Mouse (Mus musculus) stomach, postnatal 0 days (tissue): ENCODE measurements around the gene Klhdc9. TPM values are rescaled to one million over a fixed set of nuclear protein-coding genes. Genes with fewer than 3 reads are reported as not detected.

Source experiments
- ATAC-seq: fragments of 200-750 bp; cut with Nextera tagmentation; 2 replicates; pipeline ENCODE4 v1.8.0; 2017; ENCODE audit not compliant: low FRiP score, low TSS enrichment
- DNase-seq: peaks from one replicate; pipeline ENCODE4 v3.0.0-alpha.2; 2016; ENCODE audit warnings: low spot score
- H3K27ac ChIP-seq: fragments of 300-500 bp; sonication (generic); replicated peaks from 2 replicates; pipeline ENCODE4 v1.5.1; 2014; ENCODE audit warnings: mild to moderate bottlenecking, control low read depth
- H3K27me3 ChIP-seq: fragments of 300-500 bp; sonication (generic); 2 replicates; pipeline ENCODE4 v1.6.1; 2014; ENCODE audit warnings: low read length; ENCODE audit not compliant: control insufficient read depth, insufficient read depth
- H3K36me3 ChIP-seq: fragments of 300-500 bp; sonication (generic); 2 replicates; pipeline ENCODE4 v1.6.1; 2014; ENCODE audit warnings: low read length, mixed read lengths; ENCODE audit not compliant: control insufficient read depth, insufficient read depth
- H3K4me1 ChIP-seq: fragments of 300-500 bp; sonication (generic); replicated peaks from 2 replicates; pipeline ENCODE4 v1.6.1; 2014; ENCODE audit warnings: antibody characterized with exemption; ENCODE audit not compliant: control insufficient read depth, insufficient read depth
- H3K4me2 ChIP-seq: fragments of 300-500 bp; sonication (generic); replicated peaks from 2 replicates; pipeline ENCODE4 v1.6.1; 2014; ENCODE audit warnings: low read depth, mild to moderate bottlenecking, control low read depth, moderate library complexity
- H3K4me3 ChIP-seq: fragments of 300-500 bp; sonication (generic); 2 replicates; pipeline ENCODE4 v1.5.1; 2014; ENCODE audit warnings: low read depth, low read length, control low read depth
- H3K9ac ChIP-seq: fragments of 300-500 bp; sonication (generic); 2 replicates; pipeline ENCODE4 v1.6.1; 2014; ENCODE audit warnings: mild to moderate bottlenecking, low read length, control low read depth, mixed read lengths
- H3K9me3 ChIP-seq: fragments of 300-500 bp; sonication (generic); 2 replicates; pipeline ENCODE4 v1.6.1; 2016; ENCODE audit warnings: low read length; ENCODE audit not compliant: control insufficient read depth
- CTCF ChIP-seq: IDR thresholded peaks from 2 replicates; pipeline ENCODE4 v1.5.1; 2016; ENCODE audit warnings: antibody characterized with exemption, low read depth, mild to moderate bottlenecking, moderate library complexity
- EP300 ChIP-seq: optimal IDR thresholded peaks from 2 replicates; pipeline ENCODE3; 2016; ENCODE audit warnings: antibody characterized with exemption
- WGBS: fragments of 180-500 bp; shearing (Covaris S2); extraction: QIAGEN DNeasy Blood & Tissue Kit; methylation state at CpG from one replicate; pipeline ENCODE4 v1.1.7; 2014; 5-methylcytosine and 5-hydroxymethylcytosine counted together
- polyA plus RNA-seq: library from polyadenylated mRNA; unstranded; fragments of >200 nt; fragmentation: Nextera tagmentation; extraction: Ambion mirVana; gene quantifications from 2 replicates; pipeline ENCODE4 v1.2.1, GENCODE M21; 2015

Gene Klhdc9
- polyA plus RNA-seq, 1 experiment from 2014 or later, result 0.86 TPM

DNA sequence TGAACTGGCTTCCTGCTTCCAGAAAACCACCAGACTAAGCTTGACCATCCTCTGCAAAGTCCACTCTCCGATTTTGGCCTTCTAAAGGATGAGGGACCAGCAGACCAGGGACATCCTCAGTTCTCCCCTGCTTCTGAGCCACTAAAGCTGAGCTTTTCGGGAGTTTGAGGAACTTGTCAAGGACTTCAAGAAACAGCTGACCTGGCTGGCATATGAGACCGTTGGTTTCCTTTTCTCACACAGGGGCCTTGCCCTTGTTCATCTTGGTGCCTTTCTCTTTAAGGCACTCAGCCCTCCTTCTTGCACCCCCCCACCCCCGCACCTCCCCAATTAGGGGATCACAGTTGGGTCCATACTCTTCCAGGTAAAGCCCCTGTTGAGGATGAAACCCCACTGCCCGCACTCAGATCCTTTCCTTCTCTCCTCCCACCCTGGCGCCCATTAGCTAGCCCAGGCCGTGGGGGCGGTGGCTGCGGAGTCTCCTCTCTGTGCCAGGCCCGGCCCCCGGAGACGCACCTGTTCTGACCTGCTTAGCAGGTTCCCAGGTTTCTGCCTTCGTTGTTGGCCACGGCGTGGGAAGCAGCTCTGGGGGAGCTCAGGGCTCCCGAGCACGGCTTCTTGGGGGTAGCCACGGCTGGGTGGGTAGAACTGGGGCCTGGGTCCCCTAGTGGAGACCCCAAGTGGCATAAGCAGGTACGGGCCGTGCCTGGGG, 9.4 kb upstream of the Klhdc9 start, which contains the start of gene Nectin4:
Gene Nectin4, plus strand, starts transcription at position 255 of the 712 bp plus-strand sequence.
- H3K9me3 ChIP-seq, result no peaks in the 10 kb centered on the region
- ATAC-seq (peak; percentile 83), DNase-seq (peak; percentile 90)
- no peaks in the 10 kb centered on the region for H3K36me3 ChIP-seq
- peak within 1 kb of the TSS; percentile 66 for H3K9ac ChIP-seq
- H3K4me3 ChIP-seq, result peak within 1 kb of the TSS; percentile 35
- H3K27ac ChIP-seq, result peak within 1 kb of the TSS; percentile 91
- H3K4me1 ChIP-seq, result 0 out of 2 replicates have a peak, but pooled peaks cover 7% of the 10 kb centered on the region
- no peaks in the 10 kb centered on the region for H3K27me3 ChIP-seq
- peak within 1 kb of the TSS; percentile 51 for H3K4me2 ChIP-seq
- no peak for TF ChIP-seq EP300
- WGBS, result 32% methylated on average over 20 of the region's 20 CpGs

DNA sequence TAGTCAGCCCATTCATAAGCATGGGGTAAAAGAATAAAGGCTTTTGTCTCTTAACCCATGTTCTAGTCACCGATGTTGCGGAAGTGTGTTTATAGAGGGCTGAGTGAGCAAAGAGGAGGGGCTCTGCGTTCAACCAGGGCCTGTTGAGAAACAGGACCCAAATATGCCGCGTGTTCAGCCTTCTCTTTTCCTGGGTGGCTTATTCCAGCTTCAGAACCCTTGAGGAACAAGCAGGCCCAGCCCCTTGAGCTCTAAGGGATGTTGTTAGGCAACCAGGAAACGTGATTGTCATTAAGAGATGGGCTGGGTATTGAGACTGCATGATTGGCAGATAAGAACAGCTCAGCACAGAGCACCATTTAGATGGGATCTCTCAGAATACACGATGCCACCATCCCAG, 5.3 kb upstream of the Klhdc9 start:
- H3K9ac ChIP-seq, result no peak overlapping the region
- H3K9me3 ChIP-seq, result no peaks in the 10 kb centered on the region
- ATAC-seq (no peak), DNase-seq (no peak)
- H3K4me1 ChIP-seq, result no peaks in the 10 kb centered on the region
- no peak for TF ChIP-seq EP300
- no peak for TF ChIP-seq CTCF
- whole genome bisulfite sequencing, result 47% methylated on average over 7 of the region's 7 CpGs
- no peak overlapping the region for H3K4me2 ChIP-seq
- no peaks in the 10 kb centered on the region for H3K36me3 ChIP-seq
- no peaks in the 10 kb centered on the region for H3K27me3 ChIP-seq
- peak overlapping the region; percentile 56; the same call in 1 of the 2 replicates for H3K27ac ChIP-seq
- no peak overlapping the region for H3K4me3 ChIP-seq

DNA sequence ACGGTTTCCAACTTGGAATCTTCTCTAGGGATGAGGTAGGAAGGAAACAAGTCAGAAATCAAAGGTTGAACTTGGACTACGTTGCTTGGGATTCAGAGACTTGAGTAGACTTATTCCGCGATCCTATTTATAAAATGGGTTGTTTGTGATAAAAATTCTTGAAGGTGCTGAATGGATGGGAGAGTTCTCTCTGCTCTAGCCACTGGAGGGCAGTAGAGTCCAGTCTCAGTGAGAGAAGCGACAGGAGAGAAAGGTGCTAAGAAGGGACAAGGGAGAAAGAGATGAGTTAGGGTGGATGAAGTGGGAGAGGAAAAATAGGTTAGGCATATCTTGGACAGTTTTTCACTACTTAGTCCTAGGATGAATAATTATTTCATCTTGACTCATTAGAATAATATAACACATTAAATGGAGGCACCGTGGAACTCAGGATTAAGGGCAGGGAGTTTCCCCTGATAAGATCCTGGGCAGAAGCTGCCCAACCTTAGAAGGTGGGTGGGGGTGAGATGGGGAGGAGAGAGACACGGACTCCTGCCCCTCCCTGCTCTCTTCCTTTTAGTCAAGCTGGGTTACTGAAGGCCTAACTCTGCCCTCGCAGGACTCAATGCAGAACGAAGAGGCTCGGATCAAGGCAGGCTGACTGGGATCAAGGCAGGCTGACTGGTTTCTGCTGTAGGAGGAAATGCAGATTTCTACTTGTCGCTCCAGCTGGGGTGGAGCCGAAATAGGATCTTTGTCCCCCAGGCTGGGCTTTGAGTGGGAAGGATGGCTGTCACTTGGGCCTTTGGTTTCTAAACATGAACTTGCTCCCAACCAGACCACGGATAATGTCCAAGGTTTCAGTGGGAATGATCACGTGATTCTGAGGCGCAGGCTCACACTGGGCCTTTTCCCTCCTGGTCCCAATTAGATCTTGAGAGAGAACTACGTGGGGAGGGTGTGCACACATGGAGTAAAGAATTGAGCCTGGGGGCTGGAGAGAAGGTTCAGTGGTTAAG, 807 bp upstream of the Klhdc9 start:
- DNase-seq, result peak; percentile 76

DNA sequence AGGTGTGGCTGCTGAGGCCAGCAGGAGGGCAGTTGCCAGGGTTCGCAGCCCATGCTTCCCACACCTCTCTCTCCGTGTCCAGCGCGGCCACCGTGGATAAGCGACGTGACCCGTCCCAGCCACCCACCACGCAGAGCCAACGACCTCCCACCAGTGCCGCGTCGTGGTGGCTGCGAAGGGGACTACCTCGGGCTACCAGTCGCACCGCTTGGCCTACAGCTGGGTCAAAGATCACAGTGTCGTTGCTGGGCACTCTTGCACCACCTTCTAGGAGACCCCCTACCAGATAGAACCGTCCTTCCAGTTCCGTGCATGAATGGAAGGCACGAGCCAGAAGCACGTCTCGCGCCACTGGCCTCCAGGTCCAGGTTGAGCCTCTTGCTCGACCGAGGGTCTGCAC, 345 bp downstream of the Klhdc9 start:
- peak overlapping the region; percentile 60 for H3K4me2 ChIP-seq
- H3K27ac ChIP-seq, result no peak overlapping the region
- H3K4me3 ChIP-seq, result peak overlapping the region; percentile 45
- 10% methylated on average over 26 of the region's 26 CpGs for WGBS
- H3K4me1 ChIP-seq, result no peaks in the 10 kb centered on the region
- ATAC-seq (peak; percentile 31), DNase-seq (no peak)
- H3K27me3 ChIP-seq, result no peaks in the 10 kb centered on the region
- peaks cover 4% of the 10 kb centered on the region; the same call in 1 of the 2 replicates for H3K36me3 ChIP-seq
- H3K9me3 ChIP-seq, result no peaks in the 10 kb centered on the region
- peak overlapping the region; percentile 63 for H3K9ac ChIP-seq
- TF ChIP-seq CTCF (no peak), EP300 (no peak)

More for the DNA sequence above, 807 bp upstream of the Klhdc9 start:
- Histone ChIP-seq H3K9me3 (no peaks in the 10 kb centered on the region), H3K36me3 (peaks cover 2% of the 10 kb centered on the region; the same call in 1 of the 2 replicates), H3K4me3 (peak overlapping the region; percentile 45), H3K27ac (peak overlapping the region; percentile 72; the same call in 1 of the 2 replicates), H3K9ac (peak overlapping the region; percentile 59), H3K4me2 (peak overlapping the region; percentile 60), H3K27me3 (no peaks in the 10 kb centered on the region), H3K4me1 (no peaks in the 10 kb centered on the region)
- WGBS, result 28% methylated on average over 16 of the region's 16 CpGs
- TF ChIP-seq EP300 (no peak), CTCF (peak; percentile 96)
- peak; percentile 65; the same call in 1 of the 2 replicates for ATAC-seq

DNA sequence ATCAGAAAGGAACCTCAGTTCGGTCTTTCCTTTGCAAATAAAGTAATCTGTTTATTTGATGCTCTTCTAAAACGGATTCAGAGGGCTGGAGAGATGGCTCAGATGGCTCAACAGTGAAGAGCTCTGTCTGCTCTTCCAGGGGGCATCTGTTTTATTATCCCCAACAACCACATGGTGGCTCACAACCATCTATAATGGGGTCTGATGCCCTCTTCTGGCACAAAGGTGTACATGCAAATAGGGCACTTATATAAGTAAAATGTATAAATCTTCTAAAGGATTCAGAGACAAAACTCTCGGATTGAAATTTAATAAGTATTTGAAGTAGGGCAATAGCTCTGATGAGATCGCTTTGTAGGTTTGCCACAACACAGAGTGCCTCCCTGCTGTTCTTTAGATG, 2.2 kb downstream of the Klhdc9 start:
- DNase-seq (no peak), ATAC-seq (no peak)
- Histone ChIP-seq H3K27ac (no peak overlapping the region), H3K4me2 (no peak overlapping the region), H3K4me1 (no peaks in the 10 kb centered on the region), H3K36me3 (peaks cover 4% of the 10 kb centered on the region; the same call in 1 of the 2 replicates), H3K4me3 (no peak overlapping the region), H3K9me3 (no peaks in the 10 kb centered on the region), H3K9ac (no peak overlapping the region), H3K27me3 (no peaks in the 10 kb centered on the region)
- TF ChIP-seq CTCF, result peak; percentile 88
- no peak for TF ChIP-seq EP300
- 66% methylated on average over 4 of the region's 4 CpGs for WGBS
